Mouse (Mus musculus) telencephalon, adult 2 months (tissue): ENCODE measurements around the gene Prkch.
A peak's percentile ranks its signal among the peaks of the same experiment; 100 is the strongest.

Experiments used
- DNase-seq: peaks from one replicate; pipeline ENCODE4 v3.0.0-alpha.2; 2011; ENCODE audit warnings: low read depth, low spot score

Gene Prkch

GRCm38 (mm10) chr12:73754476-73755150 is 170.0 kb downstream of the Prkch start:
- no peak for DNase-seq

- DNase-seq, result no peak
Measured at GRCm38 (mm10) chr12:73755646-73756045, 171.1 kb downstream of the Prkch start.

- DNase-seq, result no peak
Measured at GRCm38 (mm10) chr12:73756527-73756926, 171.9 kb downstream of the Prkch start.

GRCm38 (mm10) chr12:73762001-73762400 is 177.4 kb downstream of the Prkch start:
- DNase-seq, result no peak

- DNase-seq, result peak; percentile 60
Measured at GRCm38 (mm10) chr12:73762762-73763161, 178.2 kb downstream of the Prkch start.

GRCm38 (mm10) chr12:73764649-73765525 is 180.3 kb downstream of the Prkch start:
- no peak for DNase-seq

GRCm38 (mm10) chr12:73766152-73766551 is 181.6 kb downstream of the Prkch start:
- DNase-seq, result no peak

GRCm38 (mm10) chr12:73768788-73769187 is 184.2 kb downstream of the Prkch start:
- DNase-seq, result no peak

- no peak for DNase-seq
Measured at GRCm38 (mm10) chr12:73769536-73769935, 184.9 kb downstream of the Prkch start.

- no peak for DNase-seq
Measured at GRCm38 (mm10) chr12:73770771-73771170, 186.2 kb downstream of the Prkch start.

GRCm38 (mm10) chr12:73774793-73775385 is 190.3 kb downstream of the Prkch start:
- DNase-seq, result no peak

- DNase-seq, result no peak
Measured at GRCm38 (mm10) chr12:73776401-73776945, 191.9 kb downstream of the Prkch start.

GRCm38 (mm10) chr12:73777673-73778072 is 193.1 kb downstream of the Prkch start:
- no peak for DNase-seq

- DNase-seq, result peak; percentile 35
Measured at GRCm38 (mm10) chr12:73779332-73780231, 195.0 kb downstream of the Prkch start.

GRCm38 (mm10) chr12:73781425-73782032 is 196.9 kb downstream of the Prkch start:
- DNase-seq, result no peak

- DNase-seq, result no peak
Measured at GRCm38 (mm10) chr12:73786909-73787308, 202.3 kb downstream of the Prkch start.

GRCm38 (mm10) chr12:73788850-73789249 is 204.3 kb downstream of the Prkch start:
- DNase-seq, result no peak

GRCm38 (mm10) chr12:73790571-73791108 is 206.0 kb downstream of the Prkch start:
- no peak for DNase-seq

- DNase-seq, result no peak
Measured at GRCm38 (mm10) chr12:73793216-73793615, 208.6 kb downstream of the Prkch start.

GRCm38 (mm10) chr12:73793744-73794143 is 209.1 kb downstream of the Prkch start:
- no peak for DNase-seq
